Mouse (Mus musculus): ENCODE results near the gene 4921501E09Rik. TPM values are rescaled to one million over a fixed set of nuclear protein-coding genes. Genes with fewer than 3 reads are reported as not detected.
A peak's percentile ranks its signal among the peaks of the same experiment; 100 is the strongest.
"Not testable (repeated sequence)": the region's sequence is repeated elsewhere in the genome, so short reads cannot be mapped to it uniquely, and the experiment has no call there.

4921501E09Rik gene
- polyA plus RNA-seq, 1 experiment: not detected

DNA sequence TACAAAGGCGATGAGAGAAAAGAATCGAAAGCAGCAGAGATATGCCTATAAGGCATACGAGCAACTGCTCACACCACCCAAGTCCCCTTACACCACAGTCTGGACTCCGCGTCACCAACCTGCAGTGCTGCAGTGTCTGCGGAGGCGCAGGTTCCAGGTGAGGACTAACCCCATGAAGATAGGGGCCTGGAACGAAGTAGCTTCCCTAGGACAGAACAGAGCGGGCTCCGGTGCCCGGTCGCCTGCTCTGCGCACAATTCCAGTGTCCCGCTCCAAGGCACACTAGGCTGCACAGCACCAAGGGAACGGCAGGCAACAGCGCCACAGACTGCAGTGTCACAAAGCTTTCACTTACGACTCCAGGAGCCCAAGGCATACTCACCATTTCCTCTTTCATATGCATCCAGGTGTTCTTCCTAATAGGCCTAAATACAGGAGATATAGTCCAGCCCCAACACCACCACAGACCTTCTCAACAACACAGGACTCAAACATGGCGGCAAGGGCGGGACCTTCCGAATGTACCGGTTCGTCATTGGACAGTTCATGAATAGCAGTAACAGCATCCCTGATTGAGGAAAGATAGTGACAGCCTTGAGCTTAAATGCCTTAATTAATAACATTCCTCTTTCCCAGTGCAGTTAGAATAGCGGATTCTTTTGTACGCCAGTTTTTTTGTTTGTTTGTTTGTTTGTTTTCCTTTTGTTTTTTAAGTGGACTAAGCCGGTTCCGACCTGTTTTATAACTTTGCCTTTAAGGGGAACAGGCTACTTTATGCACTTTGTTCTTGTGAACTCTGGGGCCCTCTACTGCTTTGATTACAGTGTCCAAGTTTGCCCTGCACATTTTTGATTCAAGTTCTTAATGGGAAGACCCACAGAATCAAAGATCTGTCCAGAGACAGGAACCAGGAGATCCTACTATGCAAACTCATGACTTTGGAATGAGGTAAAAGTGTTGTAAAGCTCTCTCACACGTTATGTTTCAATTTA, 34.7 kb downstream of the 4921501E09Rik start, which contains the start of gene Zfp763:
Zfp763 (minus strand) TSS at position 503 of the 992 bp plus-strand sequence.
- TF ChIP-seq CTCF (IDR thresholded peaks at IDR 0.05; ENCODE audit: control insufficient read depth, insufficient read depth, low read length): no peak
- TF ChIP-seq POLR2A (IDR thresholded peaks at IDR 0.05; ENCODE audit: borderline replicate concordance, control insufficient read depth, low read depth, low read length): no peak
- H3K4me3 ChIP-seq (replicated peaks; ENCODE audit: control insufficient read depth, low read depth, low read length): peak within 1 kb of the TSS; percentile 90
- H3K4me1 ChIP-seq (ENCODE audit: control insufficient read depth, insufficient read depth, low read length): no peaks in the 10 kb centered on the region
- H3K27ac ChIP-seq (ENCODE audit: control insufficient read depth, insufficient read depth, low read depth, low read length, poor library complexity): no peak within 1 kb of the TSS
- WGBS: 3% methylated on average over 27 of the region's 27 CpGs

DNA sequence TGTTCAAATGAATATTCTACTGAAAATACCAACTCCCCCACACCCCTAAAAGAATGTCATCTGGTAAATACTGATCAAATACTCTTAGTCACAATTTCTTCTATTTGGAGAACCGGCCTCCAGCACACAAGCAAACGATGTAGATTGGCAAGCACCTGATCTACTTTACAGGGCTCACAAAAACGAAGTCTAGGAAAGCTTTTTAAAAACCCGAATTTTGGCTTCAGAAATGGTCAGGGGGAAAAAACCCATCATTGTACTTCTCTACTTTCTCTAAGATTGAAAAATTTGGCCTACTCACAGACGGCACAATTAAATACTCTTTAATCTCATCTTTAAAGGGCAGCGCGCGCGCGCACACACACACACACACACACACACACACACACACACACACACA, 35.5 kb downstream of the 4921501E09Rik start:
- Histone ChIP-seq H3K4me1 (ENCODE audit: control insufficient read depth, insufficient read depth, low read length) (no peaks in the 10 kb centered on the region), H3K27ac (ENCODE audit: control insufficient read depth, insufficient read depth, low read depth, low read length, poor library complexity) (no peak overlapping the region), H3K4me3 (replicated peaks; ENCODE audit: control insufficient read depth, low read depth, low read length) (no peak overlapping the region)
- no peak for TF ChIP-seq CTCF (IDR thresholded peaks at IDR 0.05; ENCODE audit: control insufficient read depth, insufficient read depth, low read length)
- no peak for TF ChIP-seq POLR2A (IDR thresholded peaks at IDR 0.05; ENCODE audit: borderline replicate concordance, control insufficient read depth, low read depth, low read length)
- WGBS: 9% methylated on average over 10 of the region's 10 CpGs

DNA sequence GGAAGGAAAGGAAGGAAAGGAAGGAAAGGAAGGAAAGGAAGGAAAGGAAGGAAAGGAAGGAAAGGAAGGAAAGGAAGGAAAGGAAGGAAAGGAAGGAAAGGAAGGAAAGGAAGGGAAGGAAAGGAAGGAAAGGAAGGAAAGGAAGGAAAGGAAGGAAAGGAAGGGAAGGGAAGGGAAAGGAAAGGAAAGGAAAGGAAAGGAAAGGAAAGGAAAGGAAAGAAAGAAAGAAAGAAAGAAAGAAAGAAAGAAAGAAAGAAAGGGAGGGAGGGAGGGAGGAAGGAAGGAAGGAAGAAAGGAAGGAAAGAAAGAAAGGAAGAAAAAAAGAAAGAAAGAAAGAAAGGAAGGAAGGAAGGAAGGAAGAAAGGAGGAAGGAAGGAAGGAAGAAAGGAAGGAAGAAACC, 47.4 kb downstream of the 4921501E09Rik start:
- not testable (repeated sequence) for H3K4me3 ChIP-seq (replicated peaks; ENCODE audit: control insufficient read depth, low read depth, low read length); H3K27ac ChIP-seq (ENCODE audit: control insufficient read depth, insufficient read depth, low read depth, low read length, poor library complexity); H3K4me1 ChIP-seq (ENCODE audit: control insufficient read depth, insufficient read depth, low read length)

Other genes with a start within 250 kb of the 4921501E09Rik start
- 0.49 and 5.1 TPM in 2 replicates for gene Zfp799, start 237.8 kb downstream of the 4921501E09Rik start, polyA plus RNA-seq (2011; ENCODE audit: insufficient read depth, insufficient read length, low replicate concordance, missing spikeins)
- gene Zfp870, start 176.4 kb downstream of the 4921501E09Rik start, polyA plus RNA-seq (2011; ENCODE audit: insufficient read depth, insufficient read length, low replicate concordance, missing spikeins): 0.81 and 1.6 TPM in 2 replicates
- gene Cyp4f14, start 150.7 kb downstream of the 4921501E09Rik start, polyA plus RNA-seq (2011; ENCODE audit: insufficient read depth, insufficient read length, low replicate concordance, missing spikeins): 1.00 TPM in 1 of 2 replicates, not detected in the other
- 43.1 and 46.3 TPM in 2 replicates for gene Cyp4f13, start 120.7 kb downstream of the 4921501E09Rik start, polyA plus RNA-seq (2011; ENCODE audit: insufficient read depth, insufficient read length, low replicate concordance, missing spikeins)
- 3.8 and 13.6 TPM in 2 replicates for gene Zfp472, start 102.2 kb downstream of the 4921501E09Rik start, polyA plus RNA-seq (2011; ENCODE audit: insufficient read depth, insufficient read length, low replicate concordance, missing spikeins)
- 3.8 and 5.8 TPM in 2 replicates for gene Zfp952, start 74.9 kb downstream of the 4921501E09Rik start, polyA plus RNA-seq (2011; ENCODE audit: insufficient read depth, insufficient read length, low replicate concordance, missing spikeins)
- 1.8 and 4.5 TPM in 2 replicates for gene Zfp763, start 34.7 kb downstream of the 4921501E09Rik start, polyA plus RNA-seq (2011; ENCODE audit: insufficient read depth, insufficient read length, low replicate concordance, missing spikeins)
- 1.5 and 2.6 TPM in 2 replicates for gene Zfp563, start 21.3 kb upstream of the 4921501E09Rik start, polyA plus RNA-seq (2011; ENCODE audit: insufficient read depth, insufficient read length, low replicate concordance, missing spikeins)
- not detected in 2 replicates for gene Morc2b, start 71.6 kb upstream of the 4921501E09Rik start, polyA plus RNA-seq (2011; ENCODE audit: insufficient read depth, insufficient read length, low replicate concordance, missing spikeins)
- 0.42 TPM in 1 of 2 replicates, not detected in the other for gene Olfr55, start 100.4 kb upstream of the 4921501E09Rik start, polyA plus RNA-seq (2011; ENCODE audit: insufficient read depth, insufficient read length, low replicate concordance, missing spikeins)
- not detected in 2 replicates for gene Olfr239, start 123.2 kb upstream of the 4921501E09Rik start, polyA plus RNA-seq (2011; ENCODE audit: insufficient read depth, insufficient read length, low replicate concordance, missing spikeins)
- 0.27 and 0.38 TPM in 2 replicates for gene Olfr1564, start 153.6 kb upstream of the 4921501E09Rik start, polyA plus RNA-seq (2011; ENCODE audit: insufficient read depth, insufficient read length, low replicate concordance, missing spikeins)
- gene Zfp955a, start 187.1 kb upstream of the 4921501E09Rik start, polyA plus RNA-seq (2011; ENCODE audit: insufficient read depth, insufficient read length, low replicate concordance, missing spikeins): 1.2 and 5.3 TPM in 2 replicates
- gene Olfr63, start 196.6 kb upstream of the 4921501E09Rik start, polyA plus RNA-seq (2011; ENCODE audit: insufficient read depth, insufficient read length, low replicate concordance, missing spikeins): not detected in 2 replicates
- gene Zfp955b, start 221.5 kb upstream of the 4921501E09Rik start, polyA plus RNA-seq (2011; ENCODE audit: insufficient read depth, insufficient read length, low replicate concordance, missing spikeins): 3.2 and 3.6 TPM in 2 replicates